Mouse (Mus musculus): ENCODE measurements around the gene Ptpdc1.
A peak's percentile ranks its signal among the peaks of the same experiment; 100 is the strongest.

- peak; percentile 61 for TF ChIP-seq POLR2A (IDR thresholded peaks at IDR 0.05; ENCODE audit: borderline replicate concordance, insufficient read depth, low read length)
- TF ChIP-seq CTCF (IDR thresholded peaks at IDR 0.05; ENCODE audit: borderline replicate concordance, insufficient read depth, low read depth, low read length) = no peak
Measured at GRCm38 (mm10) chr13:48625433-48626184, at the start of gene Ptpdc1.

Measured in cerebellum, adult 2 months (tissue).